Mouse (Mus musculus) retina, embryonic 14.5 days (tissue): ENCODE measurements at regions not wholly inside any gene's neighbourhood (a gene's known extent, or its start where the extent isn't known, plus 50 kb on each side); places are given as distances from the start of the nearest gene placed in this dataset.
A peak's percentile ranks its signal among the peaks of the same experiment; 100 is the strongest.

Experiments
- DNase-seq: peaks from one replicate; pipeline ENCODE4 v3.0.0-alpha.2; 2015; ENCODE audit warnings: low spot score

GRCm38 (mm10) chr5:46578540-46579173 lies 721.2 kb upstream of the Lcorl start:
- DNase-seq: no peak

GRCm38 (mm10) chr5:46573869-46574268 lies 716.5 kb upstream of the Lcorl start:
- peak; percentile 9 for DNase-seq

GRCm38 (mm10) chr5:46573280-46573670 lies 715.9 kb upstream of the Lcorl start:
- no peak for DNase-seq

GRCm38 (mm10) chr5:46556691-46557265 lies 699.4 kb upstream of the Lcorl start:
- no peak for DNase-seq

- DNase-seq: peak; percentile 26
These were observed 684.2 kb upstream of the Lcorl start for GRCm38 (mm10) chr5:46541333-46542324.
